Mouse (Mus musculus) ES-E14 (cell line): ENCODE results near the gene Prickle4. TPM values are rescaled to one million over a fixed set of nuclear protein-coding genes. Genes with fewer than 3 reads are reported as not detected.

ENCODE experiments used
- DNase-seq: peaks from one replicate; pipeline ENCODE4 v3.0.0-alpha.2; 2013; ENCODE audit warnings: low read depth, low spot score
- H3K27ac ChIP-seq: 2 replicates; pipeline ENCODE4 v1.5.1; 2012; ENCODE audit warnings: low read depth, mild to moderate bottlenecking, low read length, moderate library complexity, mixed read lengths; ENCODE audit not compliant: poor library complexity, insufficient read depth, severe bottlenecking
- H3K36me3 ChIP-seq: 2 replicates; pipeline ENCODE4 v1.6.1; 2012; ENCODE audit warnings: mild to moderate bottlenecking, low read length, moderate library complexity, mixed read lengths; ENCODE audit not compliant: control insufficient read depth, poor library complexity, insufficient read depth, severe bottlenecking
- H3K4me1 ChIP-seq, 2 experiments: fragments of 150-350 bp in 1 of 2; sonication (generic) in 1 of 2; 2 replicates each; pipeline ENCODE4 v1.6.1; 2012; ENCODE audit warnings: low read length in 2 of 2, mild to moderate bottlenecking in 1 of 2, mixed read lengths in 1 of 2; ENCODE audit not compliant: control insufficient read depth in 2 of 2, insufficient read depth in 2 of 2, poor library complexity in 1 of 2
- H3K4me3 ChIP-seq, 2 experiments: fragments of 150-350 bp in 1 of 2; sonication (generic) in 1 of 2; 2 replicates each; pipeline ENCODE4 v1.5.1; 2012; ENCODE audit warnings: low read length in 2 of 2, low read depth in 1 of 2, mild to moderate bottlenecking in 1 of 2, mixed read lengths in 1 of 2; ENCODE audit not compliant: insufficient read depth in 1 of 2, poor library complexity in 1 of 2, severe bottlenecking in 1 of 2
- H3K9ac ChIP-seq: 2 replicates; pipeline ENCODE4 v1.6.1; 2012; ENCODE audit warnings: low read depth, mild to moderate bottlenecking, low read length, mixed read lengths; ENCODE audit not compliant: poor library complexity, insufficient read depth, severe bottlenecking
- H3K9me3 ChIP-seq: fragments of 150-350 bp; sonication (generic); 2 replicates; pipeline ENCODE4 v1.6.1; 2012; ENCODE audit warnings: low read depth, mild to moderate bottlenecking, low read length; ENCODE audit not compliant: control insufficient read depth, insufficient read depth
- CHD2 ChIP-seq: IDR thresholded peaks from 2 replicates; pipeline ENCODE4 v1.6.1; 2014; ENCODE audit warnings: mild to moderate bottlenecking, low read depth, low read length, inconsistent platforms
- HCFC1 ChIP-seq: IDR thresholded peaks from 2 replicates; pipeline ENCODE4 v1.6.1; 2012; ENCODE audit warnings: low read length, inconsistent platforms, borderline replicate concordance; ENCODE audit not compliant: insufficient read depth
- MAFK ChIP-seq: IDR thresholded peaks from 2 replicates; pipeline ENCODE4 v1.6.1; 2014; ENCODE audit warnings: mild to moderate bottlenecking, low read depth, low read length, inconsistent platforms; ENCODE audit not compliant: insufficient read depth
- ZC3H11A ChIP-seq: IDR thresholded peaks from 2 replicates; pipeline ENCODE4 v1.6.1; 2012; ENCODE audit warnings: low read depth, mild to moderate bottlenecking, inconsistent platforms, low read length, borderline replicate concordance
- ZNF384 ChIP-seq: IDR thresholded peaks from 2 replicates; pipeline ENCODE4 v1.6.1; 2012; ENCODE audit warnings: low read depth, low read length, inconsistent platforms
- in situ Hi-C, 2 experiments: fragments of 600-800 bp; cut with MboI; formaldehyde crosslinking; loops; one replicate each; pipeline ENCODE4 v1.15.1; 2025; ENCODE audit warnings: low sequenced_read_pairs in 2 of 2, inconsistent platforms in 1 of 2; ENCODE audit not compliant: unreplicated experiment in 2 of 2
- total RNA-seq: library from RNA; depleted of rRNA; stranded (reverse); fragments of 300-350 nt; gene quantifications from 2 replicates; pipeline ENCODE4 v1.2.3, GENCODE M21; 2012

The Prickle4 gene
- total RNA-seq, 1 experiment = 0.71 TPM

- peaks cover 3 to 9% of the 10 kb centered on the region in 2 experiments; a peak in 1 of 4 replicates for H3K4me1 ChIP-seq
- TF ChIP-seq MAFK (no peak), CHD2 (no peak), ZC3H11A (no peak), HCFC1 (no peak), ZNF384 (no peak)
- H3K4me3 ChIP-seq = no peak overlapping the region
- no peak for DNase-seq
- H3K27ac ChIP-seq = no peak overlapping the region
- in situ Hi-C loops = no loop called here
- peaks cover 10% of the 10 kb centered on the region for H3K36me3 ChIP-seq
- H3K9ac ChIP-seq = no peak overlapping the region
- no peaks in the 10 kb centered on the region for H3K9me3 ChIP-seq
These were observed 4.6 kb downstream of the Prickle4 start for GRCm38 (mm10) chr17:47689894-47690293.

GRCm38 (mm10) chr17:47688608-47689575 is 5.6 kb downstream of the Prickle4 start, which contains the start of gene Frs3:
Gene Frs3, plus strand, starts transcription at chr17:47689030.
- peak within 1 kb of the TSS; percentile 72 for H3K27ac ChIP-seq
- TF ChIP-seq MAFK (no peak), ZC3H11A (no peak), CHD2 (no peak), HCFC1 (no peak), ZNF384 (no peak)
- no peaks in the 10 kb centered on the region for H3K9me3 ChIP-seq
- H3K4me3 ChIP-seq = peak within 1 kb of the TSS; percentile 85 to 95
- peak within 1 kb of the TSS; percentile 96 for H3K9ac ChIP-seq
- H3K36me3 ChIP-seq = peaks cover 15% of the 10 kb centered on the region
- peaks cover 3 to 9% of the 10 kb centered on the region in 2 experiments; a peak in 1 of 4 replicates for H3K4me1 ChIP-seq
- in situ Hi-C loops = no loop called here
- no peak for DNase-seq

- Histone ChIP-seq H3K27ac (peak within 1 kb of the TSS; percentile 72), H3K36me3 (peaks cover 15% of the 10 kb centered on the region), H3K9ac (peak within 1 kb of the TSS; percentile 96), H3K4me1 (peaks cover 3 to 6% of the 10 kb centered on the region in 2 experiments; a peak in 1 of 4 replicates), H3K4me3 (peak within 1 kb of the TSS; percentile 85 to 95), H3K9me3 (no peaks in the 10 kb centered on the region)
- in situ Hi-C loops = no loop called here
- TF ChIP-seq ZC3H11A = no peak
- no peak for TF ChIP-seq HCFC1
- TF ChIP-seq ZNF384 = no peak
- no peak for TF ChIP-seq CHD2
- DNase-seq = no peak
These were observed 6.3 kb downstream of the Prickle4 start, which contains the start of gene Tomm6 for GRCm38 (mm10) chr17:47688344-47688607. Gene Tomm6, minus strand, starts transcription at chr17:47688386.

- Histone ChIP-seq H3K4me1 (peaks cover 3 to 10% of the 10 kb centered on the region in 2 experiments; a peak in 1 of 4 replicates), H3K9ac (peak overlapping the region; percentile 96), H3K9me3 (no peaks in the 10 kb centered on the region), H3K4me3 (peak overlapping the region; percentile 85 to 95), H3K36me3 (peaks cover 17% of the 10 kb centered on the region), H3K27ac (peak overlapping the region; percentile 72)
- TF ChIP-seq HCFC1 = peak; percentile 83
- no peak for TF ChIP-seq MAFK
- in situ Hi-C loops = no loop called here
- DNase-seq = peak; percentile 97
These were observed 6.9 kb downstream of the Prickle4 start for GRCm38 (mm10) chr17:47687409-47688343.
